Mouse (Mus musculus) lung, embryonic 15.5 days (tissue): ENCODE results near the gene C2cd2. TPM values are rescaled to one million over a fixed set of nuclear protein-coding genes. Genes with fewer than 3 reads are reported as not detected.

Experiments used
- ATAC-seq: fragments of 200-750 bp; cut with Nextera tagmentation; 2 replicates; pipeline ENCODE4 v1.8.0; 2017; ENCODE audit warnings: moderate number of reproducible peaks, borderline replicate concordance; ENCODE audit not compliant: low FRiP score, low TSS enrichment; ENCODE audit errors: extremely low read depth
- H3K27ac ChIP-seq: fragments of 300-500 bp; sonication (generic); 2 replicates; pipeline ENCODE4 v1.5.1; 2015; ENCODE audit warnings: moderate library complexity, mild to moderate bottlenecking, inconsistent platforms
- H3K27me3 ChIP-seq: fragments of 300-500 bp; sonication (generic); 2 replicates; pipeline ENCODE4 v1.6.1; 2015; ENCODE audit warnings: inconsistent platforms
- H3K36me3 ChIP-seq: fragments of 300-500 bp; sonication (generic); 2 replicates; pipeline ENCODE4 v1.6.1; 2015; ENCODE audit warnings: inconsistent platforms
- H3K4me1 ChIP-seq: fragments of 300-500 bp; sonication (generic); 2 replicates; pipeline ENCODE4 v1.6.1; 2015; ENCODE audit warnings: inconsistent platforms
- H3K4me2 ChIP-seq: fragments of 300-500 bp; sonication (generic); 2 replicates; pipeline ENCODE4 v1.6.1; 2015; ENCODE audit warnings: inconsistent platforms, mild to moderate bottlenecking, moderate library complexity
- H3K4me3 ChIP-seq: fragments of 300-500 bp; sonication (generic); 2 replicates; pipeline ENCODE4 v1.5.1; 2015; ENCODE audit warnings: mild to moderate bottlenecking, inconsistent platforms
- H3K9ac ChIP-seq: fragments of 300-500 bp; sonication (generic); 2 replicates; pipeline ENCODE4 v1.6.1; 2015; ENCODE audit warnings: inconsistent platforms
- H3K9me3 ChIP-seq: fragments of 300-500 bp; sonication (generic); 2 replicates; pipeline ENCODE4 v1.6.1; 2016; ENCODE audit warnings: inconsistent platforms
- WGBS: fragments of 180-500 bp; shearing (Covaris S2); methylation state at CpG from one replicate; pipeline ENCODE4 v1.1.7; 2015; 5-methylcytosine and 5-hydroxymethylcytosine counted together
- polyA plus RNA-seq: library from polyadenylated mRNA; unstranded; fragments of >200 nt; fragmentation: Nextera tagmentation; extraction: Ambion mirVana; gene quantifications from 2 replicates; pipeline ENCODE4 v1.2.1, GENCODE M21; 2015

The C2cd2 gene
- polyA plus RNA-seq, 1 experiment from 2014 or later, result 25.1 TPM

DNA sequence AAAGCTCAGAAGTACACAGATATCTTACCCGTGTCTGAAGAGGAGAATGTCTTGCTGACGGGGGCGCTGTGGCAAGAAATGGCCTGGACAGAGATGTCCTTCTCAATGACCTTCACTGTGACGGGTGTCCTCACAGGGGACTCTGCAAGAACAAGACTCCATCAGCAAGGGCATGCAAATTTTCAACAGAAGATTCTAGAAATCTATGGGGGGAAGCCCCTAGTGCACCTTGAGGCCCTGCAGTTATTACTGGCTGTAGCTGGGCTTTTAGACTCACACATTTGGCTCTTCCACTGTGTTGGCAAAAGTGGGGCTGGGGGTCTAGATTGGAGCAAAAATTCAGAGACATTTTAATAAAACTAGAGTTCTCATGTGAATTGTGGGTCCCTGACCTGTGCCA is 87.3 kb downstream of the C2cd2 start:
- 87% methylated on average over 4 of the region's 4 CpGs for WGBS
- no peaks in the 10 kb centered on the region for H3K27me3 ChIP-seq
- no peaks in the 10 kb centered on the region for H3K4me1 ChIP-seq
- H3K4me2 ChIP-seq, result no peak overlapping the region
- no peak overlapping the region for H3K27ac ChIP-seq
- H3K9ac ChIP-seq, result no peak overlapping the region
- H3K36me3 ChIP-seq, result peaks cover 23% of the 10 kb centered on the region
- no peak for ATAC-seq
- no peak overlapping the region for H3K4me3 ChIP-seq
- H3K9me3 ChIP-seq, result no peaks in the 10 kb centered on the region

GRCm38 (mm10) chr16:97874376-97874775 is 88.0 kb downstream of the C2cd2 start:
- Histone ChIP-seq H3K27ac (no peak overlapping the region), H3K9ac (no peak overlapping the region), H3K4me2 (no peak overlapping the region), H3K9me3 (no peaks in the 10 kb centered on the region), H3K27me3 (no peaks in the 10 kb centered on the region), H3K36me3 (peaks cover 21% of the 10 kb centered on the region), H3K4me1 (no peaks in the 10 kb centered on the region), H3K4me3 (no peak overlapping the region)
- ATAC-seq, result no peak
- WGBS, result 70% methylated on average over 1 of the region's 1 CpGs

DNA sequence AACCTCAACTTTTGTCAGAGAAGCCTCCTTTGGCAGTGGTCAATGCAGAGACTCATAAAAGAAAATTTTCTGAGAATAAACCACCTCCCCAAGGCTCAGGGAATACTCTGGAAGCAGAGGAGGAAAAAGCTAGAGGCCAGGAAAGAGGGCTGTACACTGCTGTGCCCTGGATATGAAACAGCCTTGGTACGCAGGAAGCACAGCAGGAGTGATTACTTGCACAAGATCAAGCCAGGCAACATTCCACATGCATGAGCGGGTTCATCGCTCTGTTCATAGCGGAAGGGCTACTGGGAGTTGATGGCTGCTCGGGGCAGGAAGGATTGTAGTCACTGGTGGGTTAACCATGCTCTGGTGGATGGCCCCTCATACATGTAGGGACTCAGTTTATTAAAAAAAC is 89.7 kb downstream of the C2cd2 start:
- H3K27me3 ChIP-seq, result no peaks in the 10 kb centered on the region
- no peak overlapping the region for H3K4me3 ChIP-seq
- 69% methylated on average over 5 of the region's 5 CpGs for WGBS
- H3K27ac ChIP-seq, result no peak overlapping the region; the same call in 1 of the 2 replicates
- no peaks in the 10 kb centered on the region for H3K4me1 ChIP-seq
- no peaks in the 10 kb centered on the region for H3K9me3 ChIP-seq
- no peak overlapping the region for H3K4me2 ChIP-seq
- peaks cover 26% of the 10 kb centered on the region for H3K36me3 ChIP-seq
- no peak overlapping the region for H3K9ac ChIP-seq
- ATAC-seq, result no peak

DNA sequence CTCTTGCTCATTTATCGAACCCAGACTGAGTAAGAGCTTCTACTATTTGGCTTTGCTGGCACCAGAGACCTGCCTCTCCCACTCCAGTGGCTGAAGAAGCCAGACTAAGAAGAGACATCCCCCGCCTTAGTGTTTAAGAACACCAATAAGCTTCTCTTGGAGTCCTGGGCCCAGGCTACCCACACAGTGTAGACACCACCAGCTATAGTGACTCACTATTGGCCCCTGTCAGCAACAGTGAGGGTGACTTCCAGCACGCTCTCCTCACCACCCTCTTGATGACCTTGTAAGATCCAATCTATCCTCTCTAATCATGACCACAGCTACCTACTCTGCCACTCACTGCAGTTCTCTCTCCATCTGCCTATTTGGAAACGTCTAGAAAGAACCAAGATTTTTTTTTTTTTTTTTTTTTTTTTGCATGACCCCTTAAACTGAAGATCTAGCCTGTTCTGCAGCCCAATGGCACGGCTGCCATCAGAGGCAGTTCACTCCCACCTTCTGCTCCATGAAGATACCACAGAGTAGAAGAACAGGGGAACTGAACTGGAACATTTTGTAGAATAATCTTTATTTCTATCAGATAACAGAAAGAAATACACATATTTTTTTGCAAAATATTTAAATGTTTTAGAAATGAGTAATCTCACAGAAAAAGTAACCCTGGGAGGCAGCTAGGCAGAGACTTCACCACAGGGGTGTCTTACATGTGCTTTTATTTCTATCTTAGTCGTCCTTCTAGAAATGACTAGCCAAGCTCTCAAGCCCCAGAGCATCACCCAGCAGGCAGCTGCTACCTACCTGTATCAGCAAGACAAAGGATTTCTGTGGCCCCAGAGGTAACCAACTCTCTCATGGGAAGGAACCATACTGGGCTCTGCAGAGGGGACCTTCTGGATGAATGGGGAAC is 93.0 kb downstream of the C2cd2 start:
- peaks cover 27% of the 10 kb centered on the region for H3K36me3 ChIP-seq

GRCm38 (mm10) chr16:97863932-97864467 is 98.4 kb downstream of the C2cd2 start:
- no peak overlapping the region for H3K9ac ChIP-seq
- H3K27me3 ChIP-seq, result no peaks in the 10 kb centered on the region
- no peak overlapping the region for H3K4me2 ChIP-seq
- H3K4me3 ChIP-seq, result no peak overlapping the region
- ATAC-seq, result no peak
- no peaks in the 10 kb centered on the region for H3K4me1 ChIP-seq
- H3K9me3 ChIP-seq, result no peaks in the 10 kb centered on the region
- 71% methylated on average over 3 of the region's 3 CpGs for WGBS
- no peak overlapping the region for H3K27ac ChIP-seq
- H3K36me3 ChIP-seq, result peaks cover 21% of the 10 kb centered on the region; the same call in 1 of the 2 replicates

More for the DNA sequence above, 93.0 kb downstream of the C2cd2 start:
- H3K9ac ChIP-seq, result no peak overlapping the region
- no peaks in the 10 kb centered on the region for H3K4me1 ChIP-seq
- WGBS, result 67% methylated on average over 6 of the region's 6 CpGs
- no peak overlapping the region for H3K27ac ChIP-seq
- H3K9me3 ChIP-seq, result no peaks in the 10 kb centered on the region
- H3K4me3 ChIP-seq, result no peak overlapping the region
- no peak for ATAC-seq
- no peak overlapping the region for H3K4me2 ChIP-seq
- H3K27me3 ChIP-seq, result no peaks in the 10 kb centered on the region

GRCm38 (mm10) chr16:97856050-97856449 is 106.3 kb downstream of the C2cd2 start:
- H3K27me3 ChIP-seq, result no peaks in the 10 kb centered on the region
- no peak for ATAC-seq

GRCm38 (mm10) chr16:97851741-97852319 is 110.6 kb downstream of the C2cd2 start, which contains the start of gene Prdm15:
Gene Prdm15, minus strand, starts transcription at chr16:97851850.
- WGBS, result under 1% methylated on average over 30 of the region's 31 CpGs
- Histone ChIP-seq H3K9ac (peak within 1 kb of the TSS; percentile 99), H3K9me3 (no peaks in the 10 kb centered on the region), H3K4me3 (peak within 1 kb of the TSS; percentile 93), H3K27me3 (no peaks in the 10 kb centered on the region), H3K4me2 (peak within 1 kb of the TSS; percentile 72), H3K4me1 (peaks cover 22% of the 10 kb centered on the region; the same call in 1 of the 2 replicates), H3K27ac (peak within 1 kb of the TSS; percentile 100), H3K36me3 (no peaks in the 10 kb centered on the region)
- ATAC-seq, result peak; percentile 89

More at GRCm38 (mm10) chr16:97856050-97856449, 106.3 kb downstream of the C2cd2 start:
- H3K27ac ChIP-seq, result no peak overlapping the region
- peaks cover 10% of the 10 kb centered on the region; the same call in 1 of the 2 replicates for H3K36me3 ChIP-seq
- 0 out of 2 replicates have a peak, but pooled peaks cover 9% of the 10 kb centered on the region for H3K4me1 ChIP-seq
- no peak overlapping the region for H3K4me2 ChIP-seq
- no peaks in the 10 kb centered on the region for H3K9me3 ChIP-seq
- H3K9ac ChIP-seq, result no peak overlapping the region
- no peak overlapping the region for H3K4me3 ChIP-seq

DNA sequence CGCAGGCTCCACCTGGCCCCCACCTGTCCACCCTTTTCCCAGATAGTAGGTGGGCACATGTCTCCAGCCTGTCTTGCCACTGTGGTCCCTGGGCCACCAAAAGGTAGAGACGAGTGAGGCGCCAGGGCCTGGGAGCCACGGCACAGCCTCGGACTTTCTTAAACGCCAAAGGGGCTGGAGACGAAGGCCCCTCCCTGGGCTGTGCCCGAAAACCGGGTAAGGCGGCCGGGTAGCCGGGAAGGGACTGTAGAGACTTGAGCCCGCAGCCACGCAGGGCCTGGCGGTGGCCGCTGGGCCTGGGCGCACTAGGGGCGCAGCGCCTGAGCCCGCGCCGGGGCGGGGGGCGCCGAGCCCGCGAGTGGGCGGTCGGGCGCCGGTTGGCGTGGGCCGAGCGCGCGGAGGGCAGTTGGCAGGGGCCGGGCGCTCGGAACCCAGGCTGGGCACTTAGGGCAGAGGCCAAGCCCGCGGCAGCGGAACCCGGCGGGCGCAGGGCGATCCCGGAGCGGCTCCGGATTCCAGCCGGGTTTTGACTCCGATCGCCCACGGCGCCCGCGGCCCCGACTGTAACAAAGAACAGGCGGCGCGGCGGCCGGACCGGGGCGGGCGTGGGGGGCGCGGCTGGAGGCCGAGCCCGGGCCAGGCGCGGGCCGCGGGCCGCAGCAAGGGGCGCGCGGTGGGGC is 111.2 kb downstream of the C2cd2 start:
- peak overlapping the region; percentile 99 for H3K9ac ChIP-seq
- no peaks in the 10 kb centered on the region for H3K36me3 ChIP-seq
- no peaks in the 10 kb centered on the region for H3K9me3 ChIP-seq
- peak overlapping the region; percentile 72 for H3K4me2 ChIP-seq
- peak overlapping the region; percentile 100 for H3K27ac ChIP-seq
- peak; percentile 94 for ATAC-seq
- under 1% methylated on average over 73 of the region's 77 CpGs for WGBS
- H3K4me3 ChIP-seq, result peak overlapping the region; percentile 93
- H3K4me1 ChIP-seq, result peaks cover 22% of the 10 kb centered on the region; the same call in 1 of the 2 replicates
- H3K27me3 ChIP-seq, result no peaks in the 10 kb centered on the region

GRCm38 (mm10) chr16:97850667-97851060 is 111.7 kb downstream of the C2cd2 start:
- ATAC-seq, result peak; percentile 60
- Histone ChIP-seq H3K36me3 (no peaks in the 10 kb centered on the region), H3K9ac (peak overlapping the region; percentile 99), H3K9me3 (no peaks in the 10 kb centered on the region), H3K27ac (peak overlapping the region; percentile 100), H3K4me1 (peaks cover 22% of the 10 kb centered on the region; the same call in 1 of the 2 replicates), H3K27me3 (no peaks in the 10 kb centered on the region), H3K4me2 (peak overlapping the region; percentile 72), H3K4me3 (peak overlapping the region; percentile 93)
- WGBS, result under 1% methylated on average over 11 of the region's 11 CpGs

DNA sequence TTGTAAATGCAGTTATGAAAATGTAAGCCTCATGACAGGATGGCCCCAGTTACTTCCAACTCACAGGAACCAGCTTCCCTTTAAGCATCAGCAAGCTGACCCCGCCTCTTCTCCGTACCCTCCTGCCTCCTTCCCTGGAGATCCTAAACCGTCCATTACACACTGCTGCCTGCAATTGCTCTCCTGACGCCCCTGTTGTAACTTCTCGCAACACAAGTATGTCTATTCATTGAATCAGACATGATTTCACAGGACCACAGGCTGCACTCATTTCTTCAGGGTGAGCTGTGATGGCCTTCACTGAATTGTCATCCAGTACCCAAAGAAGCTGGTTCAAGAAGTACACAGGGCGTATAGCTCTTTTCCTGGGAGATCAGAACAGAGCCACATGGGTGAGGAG is 113.6 kb downstream of the C2cd2 start:
- Histone ChIP-seq H3K4me3 (no peak overlapping the region), H3K36me3 (no peaks in the 10 kb centered on the region), H3K27ac (no peak overlapping the region), H3K4me2 (no peak overlapping the region), H3K9me3 (no peaks in the 10 kb centered on the region), H3K4me1 (peaks cover 22% of the 10 kb centered on the region), H3K9ac (no peak overlapping the region), H3K27me3 (no peaks in the 10 kb centered on the region)
- no peak for ATAC-seq
- 80% methylated on average over 6 of the region's 6 CpGs for WGBS
